Mouse (Mus musculus) thymus, adult 2 months (tissue): ENCODE results near the gene Stmn1. TPM values are rescaled to one million over a fixed set of nuclear protein-coding genes. Genes with fewer than 3 reads are reported as not detected.

Experiments
- DNase-seq: peaks from one replicate; pipeline ENCODE4 v3.0.0; 2021
- H3K27ac ChIP-seq: fragments of 200-500 bp; 2 replicates; pipeline ENCODE4 v1.5.1; 2012; ENCODE audit warnings: low read length, control low read depth; ENCODE audit not compliant: control insufficient read depth, insufficient read depth
- H3K27me3 ChIP-seq: fragments of 200-500 bp; 2 replicates; pipeline ENCODE4 v1.6.1; 2012; ENCODE audit warnings: mild to moderate bottlenecking, low read length, moderate library complexity, mixed read lengths; ENCODE audit not compliant: control insufficient read depth, insufficient read depth
- H3K36me3 ChIP-seq: fragments of 200-500 bp; 2 replicates; pipeline ENCODE4 v1.6.1; 2012; ENCODE audit warnings: mild to moderate bottlenecking, low read length, moderate library complexity; ENCODE audit not compliant: control insufficient read depth, insufficient read depth
- H3K4me1 ChIP-seq: fragments of 200-500 bp; replicated peaks from 2 replicates; pipeline ENCODE4 v1.6.1; 2012; ENCODE audit warnings: low read length; ENCODE audit not compliant: control insufficient read depth, insufficient read depth
- H3K4me3 ChIP-seq: fragments of 200-500 bp; 2 replicates; pipeline ENCODE4 v1.5.1; 2012; ENCODE audit warnings: mild to moderate bottlenecking, low read length, control low read depth, moderate library complexity; ENCODE audit not compliant: control insufficient read depth, insufficient read depth
- CTCF ChIP-seq: fragments of 200-500 bp; IDR thresholded peaks from 2 replicates; pipeline ENCODE4 v1.5.1; 2012; ENCODE audit warnings: mild to moderate bottlenecking, control low read depth, low read length, moderate library complexity, borderline replicate concordance; ENCODE audit not compliant: control insufficient read depth, poor library complexity, insufficient read depth; ENCODE audit errors: extremely low read depth
- POLR2A ChIP-seq: fragments of 200-500 bp; IDR thresholded peaks from 2 replicates; pipeline ENCODE4 v1.6.1; 2012; ENCODE audit warnings: mild to moderate bottlenecking, low read length, control low read depth, moderate library complexity; ENCODE audit not compliant: control insufficient read depth, poor library complexity, insufficient read depth; ENCODE audit errors: extremely low read depth
- WGBS: fragments of 180-500 bp; shearing (Covaris S2); methylation state at CpG from one replicate; pipeline ENCODE4 v1.1.7; 2018; 5-methylcytosine and 5-hydroxymethylcytosine counted together
- polyA plus RNA-seq: library from polyadenylated mRNA; depleted of rRNA; stranded (reverse); fragments of >200 nt; gene quantifications from 2 replicates; pipeline ENCODE4 v1.2.3, GENCODE M21; 2012; rRNA removed

Gene Stmn1
- polyA plus RNA-seq, result 134 and 274 TPM in 2 replicates

- WGBS, result under 1% methylated on average over 31 of the region's 31 CpGs
- peak; percentile 94 for DNase-seq
- Histone ChIP-seq H3K27ac (peak within 1 kb of the TSS; percentile 90), H3K27me3 (no peaks in the 10 kb centered on the region), H3K4me3 (peak within 1 kb of the TSS; percentile 78), H3K36me3 (peaks cover 22% of the 10 kb centered on the region), H3K4me1 (peaks cover 18% of the 10 kb centered on the region)
- peak; percentile 98 for TF ChIP-seq POLR2A
- TF ChIP-seq CTCF, result 0 out of 2 replicates have a peak, but pooled peaks have one; percentile 33
Measured at GRCm38 (mm10) chr4:134468215-134468575, at the start of gene Stmn1. Gene Stmn1, plus strand, starts transcription at chr4:134468320.

GRCm38 (mm10) chr4:134421971-134422370 lies 46.1 kb upstream of the Stmn1 start:
- no peak overlapping the region for H3K27ac ChIP-seq
- H3K36me3 ChIP-seq, result no peaks in the 10 kb centered on the region
- no peaks in the 10 kb centered on the region for H3K27me3 ChIP-seq
- DNase-seq, result no peak
- H3K4me3 ChIP-seq, result no peak overlapping the region
- no peak for TF ChIP-seq POLR2A
- TF ChIP-seq CTCF, result no peak
- 91% methylated on average over 11 of the region's 11 CpGs for WGBS
- H3K4me1 ChIP-seq, result no peaks in the 10 kb centered on the region

GRCm38 (mm10) chr4:134423949-134424348 lies 44.2 kb upstream of the Stmn1 start:
- Histone ChIP-seq H3K36me3 (no peaks in the 10 kb centered on the region), H3K4me1 (no peaks in the 10 kb centered on the region), H3K4me3 (no peak overlapping the region), H3K27ac (no peak overlapping the region), H3K27me3 (no peaks in the 10 kb centered on the region)
- no peak for DNase-seq
- no peak for TF ChIP-seq POLR2A
- no peak for TF ChIP-seq CTCF
- 98% methylated on average over 7 of the region's 7 CpGs for WGBS

- Histone ChIP-seq H3K36me3 (no peaks in the 10 kb centered on the region), H3K4me1 (no peaks in the 10 kb centered on the region), H3K27me3 (no peaks in the 10 kb centered on the region), H3K4me3 (no peak overlapping the region), H3K27ac (no peak overlapping the region)
- DNase-seq, result no peak
- TF ChIP-seq CTCF (no peak), POLR2A (no peak)
- 83% methylated on average over 7 of the region's 7 CpGs for WGBS
Measured at GRCm38 (mm10) chr4:134425088-134425487, 43.0 kb upstream of the Stmn1 start.

GRCm38 (mm10) chr4:134430381-134431004 lies 37.6 kb upstream of the Stmn1 start:
- Histone ChIP-seq H3K4me3 (no peak overlapping the region), H3K4me1 (no peaks in the 10 kb centered on the region), H3K36me3 (no peaks in the 10 kb centered on the region), H3K27ac (no peak overlapping the region), H3K27me3 (no peaks in the 10 kb centered on the region)
- TF ChIP-seq POLR2A, result no peak
- no peak for TF ChIP-seq CTCF
- DNase-seq, result no peak
- 75% methylated on average over 23 of the region's 23 CpGs for WGBS

- 94% methylated on average over 15 of the region's 15 CpGs for WGBS
- Histone ChIP-seq H3K27ac (no peak overlapping the region), H3K27me3 (no peaks in the 10 kb centered on the region), H3K36me3 (no peaks in the 10 kb centered on the region), H3K4me1 (peaks cover 4% of the 10 kb centered on the region; the same call in 1 of the 2 replicates), H3K4me3 (no peak overlapping the region)
- TF ChIP-seq POLR2A (no peak), CTCF (no peak)
- DNase-seq, result no peak
Measured at GRCm38 (mm10) chr4:134432686-134433360, 35.3 kb upstream of the Stmn1 start.

- Histone ChIP-seq H3K36me3 (no peaks in the 10 kb centered on the region), H3K27ac (no peak overlapping the region), H3K4me1 (peaks cover 4% of the 10 kb centered on the region; the same call in 1 of the 2 replicates), H3K27me3 (no peaks in the 10 kb centered on the region), H3K4me3 (no peak overlapping the region)
- WGBS, result 84% methylated on average over 7 of the region's 7 CpGs
- TF ChIP-seq POLR2A (no peak), CTCF (no peak)
- no peak for DNase-seq
Measured at GRCm38 (mm10) chr4:134436185-134436584, 31.9 kb upstream of the Stmn1 start.
